Mouse (Mus musculus): Measurements from ENCODE around the gene Tbx5.

Gene Tbx5

GRCm38 (mm10) chr5:119832479-119832796, at the start of gene Tbx5:
Gene Tbx5, plus strand, starts transcription at chr5:119832668.
- no peak for DNase-seq (ENCODE audit: low read depth, low spot score)

- DNase-seq (ENCODE audit: low read depth, low spot score) = no peak
Measured at GRCm38 (mm10) chr5:119785959-119786358, 46.5 kb upstream of the Tbx5 start.

GRCm38 (mm10) chr5:119791664-119792063, 40.8 kb upstream of the Tbx5 start:
- DNase-seq (ENCODE audit: low read depth, low spot score) = no peak

GRCm38 (mm10) chr5:119793972-119794371, 38.5 kb upstream of the Tbx5 start:
- DNase-seq (ENCODE audit: low read depth, low spot score) = no peak

GRCm38 (mm10) chr5:119795376-119795775, 37.1 kb upstream of the Tbx5 start:
- no peak for DNase-seq (ENCODE audit: low read depth, low spot score)

GRCm38 (mm10) chr5:119795777-119796176, 36.7 kb upstream of the Tbx5 start:
- DNase-seq (ENCODE audit: low read depth, low spot score) = no peak

- DNase-seq (ENCODE audit: low read depth, low spot score) = no peak
Measured at GRCm38 (mm10) chr5:119796443-119797160, 35.9 kb upstream of the Tbx5 start.

- no peak for DNase-seq (ENCODE audit: low read depth, low spot score)
Measured at GRCm38 (mm10) chr5:119797580-119798150, 34.8 kb upstream of the Tbx5 start.

- no peak for DNase-seq (ENCODE audit: low read depth, low spot score)
Measured at GRCm38 (mm10) chr5:119798261-119798660, 34.2 kb upstream of the Tbx5 start.

- no peak for DNase-seq (ENCODE audit: low read depth, low spot score)
Measured at GRCm38 (mm10) chr5:119798713-119799418, 33.6 kb upstream of the Tbx5 start.

GRCm38 (mm10) chr5:119799419-119800242, 32.8 kb upstream of the Tbx5 start:
- DNase-seq (ENCODE audit: low read depth, low spot score) = no peak

GRCm38 (mm10) chr5:119800243-119800665, 32.2 kb upstream of the Tbx5 start:
- no peak for DNase-seq (ENCODE audit: low read depth, low spot score)

- DNase-seq (ENCODE audit: low read depth, low spot score) = no peak
Measured at GRCm38 (mm10) chr5:119802617-119803410, 29.7 kb upstream of the Tbx5 start.

GRCm38 (mm10) chr5:119803411-119804251, 28.8 kb upstream of the Tbx5 start:
- no peak for DNase-seq (ENCODE audit: low read depth, low spot score)

GRCm38 (mm10) chr5:119804301-119805039, 28.0 kb upstream of the Tbx5 start:
- no peak for DNase-seq (ENCODE audit: low read depth, low spot score)

- DNase-seq (ENCODE audit: low read depth, low spot score) = no peak
Measured at GRCm38 (mm10) chr5:119805636-119806035, 26.8 kb upstream of the Tbx5 start.

- no peak for DNase-seq (ENCODE audit: low read depth, low spot score)
Measured at GRCm38 (mm10) chr5:119806467-119806866, 26.0 kb upstream of the Tbx5 start.

- no peak for DNase-seq (ENCODE audit: low read depth, low spot score)
Measured at GRCm38 (mm10) chr5:119807481-119808183, 24.8 kb upstream of the Tbx5 start.

- no peak for DNase-seq (ENCODE audit: low read depth, low spot score)
Measured at GRCm38 (mm10) chr5:119808713-119809112, 23.8 kb upstream of the Tbx5 start.
